Mouse (Mus musculus) lung, embryonic 14.5 days (tissue): ENCODE data around the gene Crygd. TPM values are rescaled to one million over a fixed set of nuclear protein-coding genes. Genes with fewer than 3 reads are reported as not detected.

ENCODE experiments used
- ATAC-seq: fragments of 200-750 bp; cut with Nextera tagmentation; 2 replicates; pipeline ENCODE4 v1.8.0; 2017; ENCODE audit warnings: mild to moderate bottlenecking, moderate TSS enrichment, moderate library complexity; ENCODE audit not compliant: insufficient read depth
- DNase-seq: peaks from one replicate; pipeline ENCODE4 v3.0.0-alpha.2; 2015
- H3K27ac ChIP-seq: fragments of 300-500 bp; sonication (generic); 2 replicates; pipeline ENCODE4 v1.5.1; 2014; ENCODE audit warnings: low read depth, mild to moderate bottlenecking, moderate library complexity
- H3K27me3 ChIP-seq: fragments of 300-500 bp; sonication (generic); 2 replicates; pipeline ENCODE4 v1.6.1; 2014; ENCODE audit warnings: low read length, control low read depth; ENCODE audit not compliant: insufficient read depth
- H3K36me3 ChIP-seq: fragments of 300-500 bp; sonication (generic); 2 replicates; pipeline ENCODE4 v1.6.1; 2014; ENCODE audit warnings: control low read depth; ENCODE audit not compliant: insufficient read depth
- H3K4me1 ChIP-seq: fragments of 300-500 bp; sonication (generic); 2 replicates; pipeline ENCODE4 v1.6.1; 2014; ENCODE audit warnings: antibody characterized with exemption, control low read depth; ENCODE audit not compliant: insufficient read depth
- H3K4me2 ChIP-seq: fragments of 300-500 bp; sonication (generic); 2 replicates; pipeline ENCODE4 v1.6.1; 2014; ENCODE audit warnings: mild to moderate bottlenecking
- H3K4me3 ChIP-seq: fragments of 300-500 bp; sonication (generic); 2 replicates; pipeline ENCODE4 v1.5.1; 2014; ENCODE audit warnings: low read depth, low read length
- H3K9ac ChIP-seq: fragments of 300-500 bp; sonication (generic); 2 replicates; pipeline ENCODE4 v1.6.1; 2014
- H3K9me3 ChIP-seq: fragments of 300-500 bp; sonication (generic); 2 replicates; pipeline ENCODE4 v1.6.1; 2016; ENCODE audit warnings: low read depth, low read length, control low read depth
- CTCF ChIP-seq: IDR thresholded peaks from 2 replicates; pipeline ENCODE4 v1.5.1; 2016; ENCODE audit warnings: antibody characterized with exemption, low read depth
- WGBS: fragments of 180-500 bp; shearing (Covaris S2); extraction: QIAGEN DNeasy Blood & Tissue Kit; methylation state at CpG from one replicate; pipeline ENCODE4 v1.1.7; 2014; 5-methylcytosine and 5-hydroxymethylcytosine counted together
- polyA plus RNA-seq: library from polyadenylated mRNA; unstranded; fragments of >200 nt; fragmentation: Nextera tagmentation; extraction: Ambion mirVana; gene quantifications from 2 replicates; pipeline ENCODE4 v1.2.1, GENCODE M21; 2014

Crygd gene
- not detected in 2 replicates for polyA plus RNA-seq

- Histone ChIP-seq H3K4me3 (no peak within 1 kb of the TSS), H3K27ac (no peak within 1 kb of the TSS), H3K36me3 (no peaks in the 10 kb centered on the region), H3K9me3 (no peaks in the 10 kb centered on the region), H3K9ac (no peak within 1 kb of the TSS), H3K4me2 (no peak within 1 kb of the TSS), H3K4me1 (no peaks in the 10 kb centered on the region), H3K27me3 (no peaks in the 10 kb centered on the region)
- TF ChIP-seq CTCF: no peak
- 85% methylated on average over 8 of the region's 8 CpGs for WGBS
- DNase-seq (no peak), ATAC-seq (no peak)
These were observed at the start of gene Crygd for GRCm38 (mm10) chr1:65063352-65063751. Gene Crygd (minus strand): TSS chr1:65063452.

GRCm38 (mm10) chr1:65112807-65113196 lies 49.5 kb upstream of the Crygd start:
- peak overlapping the region; percentile 50 for H3K4me2 ChIP-seq
- H3K27me3 ChIP-seq: no peaks in the 10 kb centered on the region
- H3K9me3 ChIP-seq: no peaks in the 10 kb centered on the region
- no peak overlapping the region for H3K4me3 ChIP-seq
- no peak overlapping the region for H3K9ac ChIP-seq
- DNase-seq: peak; percentile 4
- ATAC-seq: no peak
- H3K36me3 ChIP-seq: no peaks in the 10 kb centered on the region
- H3K27ac ChIP-seq: no peak overlapping the region
- WGBS: 55% methylated on average over 14 of the region's 14 CpGs
- TF ChIP-seq CTCF: no peak
- H3K4me1 ChIP-seq: no peaks in the 10 kb centered on the region

GRCm38 (mm10) chr1:65112031-65112806 lies 49.0 kb upstream of the Crygd start:
- Histone ChIP-seq H3K36me3 (no peaks in the 10 kb centered on the region), H3K9ac (no peak overlapping the region), H3K9me3 (no peaks in the 10 kb centered on the region), H3K27me3 (no peaks in the 10 kb centered on the region), H3K4me2 (peak overlapping the region; percentile 50), H3K27ac (no peak overlapping the region), H3K4me1 (no peaks in the 10 kb centered on the region), H3K4me3 (no peak overlapping the region; the same call in 1 of the 2 replicates)
- DNase-seq (peak; percentile 94), ATAC-seq (peak; percentile 80)
- WGBS: 10% methylated on average over 8 of the region's 8 CpGs
- TF ChIP-seq CTCF: peak; percentile 92

- Histone ChIP-seq H3K4me3 (no peak overlapping the region), H3K4me2 (no peak overlapping the region), H3K27ac (no peak overlapping the region), H3K36me3 (no peaks in the 10 kb centered on the region), H3K9me3 (no peaks in the 10 kb centered on the region), H3K4me1 (no peaks in the 10 kb centered on the region), H3K9ac (no peak overlapping the region), H3K27me3 (no peaks in the 10 kb centered on the region)
- 61% methylated on average over 25 of the region's 25 CpGs for WGBS
- no peak for DNase-seq
- no peak for TF ChIP-seq CTCF
- no peak for ATAC-seq
These were observed 46.6 kb upstream of the Crygd start for GRCm38 (mm10) chr1:65109756-65110435.

GRCm38 (mm10) chr1:65109196-65109595 lies 45.9 kb upstream of the Crygd start:
- ATAC-seq (no peak), DNase-seq (no peak)
- no peaks in the 10 kb centered on the region for H3K27me3 ChIP-seq
- H3K9me3 ChIP-seq: no peaks in the 10 kb centered on the region
- no peak overlapping the region for H3K9ac ChIP-seq
- H3K27ac ChIP-seq: no peak overlapping the region
- TF ChIP-seq CTCF: no peak
- H3K4me3 ChIP-seq: no peak overlapping the region
- 85% methylated on average over 8 of the region's 8 CpGs for WGBS
- no peak overlapping the region for H3K4me2 ChIP-seq
- no peaks in the 10 kb centered on the region for H3K36me3 ChIP-seq
- no peaks in the 10 kb centered on the region for H3K4me1 ChIP-seq

GRCm38 (mm10) chr1:65107654-65108279 lies 44.5 kb upstream of the Crygd start:
- Histone ChIP-seq H3K4me1 (no peaks in the 10 kb centered on the region), H3K27me3 (no peaks in the 10 kb centered on the region), H3K36me3 (no peaks in the 10 kb centered on the region), H3K4me2 (no peak overlapping the region), H3K9ac (no peak overlapping the region), H3K27ac (no peak overlapping the region), H3K9me3 (no peaks in the 10 kb centered on the region), H3K4me3 (no peak overlapping the region)
- no peak for TF ChIP-seq CTCF
- no peak for ATAC-seq
- DNase-seq: no peak
- 85% methylated on average over 10 of the region's 10 CpGs for WGBS

- DNase-seq (no peak), ATAC-seq (no peak)
- Histone ChIP-seq H3K36me3 (no peaks in the 10 kb centered on the region), H3K9me3 (no peaks in the 10 kb centered on the region), H3K27ac (no peak within 1 kb of the TSS), H3K4me3 (no peak within 1 kb of the TSS), H3K4me2 (no peak within 1 kb of the TSS), H3K9ac (no peak within 1 kb of the TSS), H3K4me1 (no peaks in the 10 kb centered on the region), H3K27me3 (no peaks in the 10 kb centered on the region)
- WGBS: 81% methylated on average over 11 of the region's 11 CpGs
- TF ChIP-seq CTCF: no peak
These were observed 40.0 kb upstream of the Crygd start, which contains the start of gene Cryga for GRCm38 (mm10) chr1:65103273-65103672. Gene Cryga (minus strand): TSS chr1:65103373.
